Mouse (Mus musculus): ENCODE results near the gene Fkbp15.
"Not testable (repeated sequence)": the region's sequence is repeated elsewhere in the genome, so short reads cannot be mapped to it uniquely, and the experiment has no call there.

The Fkbp15 gene

GRCm38 (mm10) chr4:62290816-62291505, 69.4 kb downstream of the Fkbp15 start:
- in situ Hi-C loops (cut with MboI; ENCODE audit: unreplicated experiment in 2 of 2) = no loop called here

GRCm38 (mm10) chr4:62289226-62289625, 71.1 kb downstream of the Fkbp15 start:
- in situ Hi-C loops (cut with MboI; ENCODE audit: unreplicated experiment in 2 of 2) = loop anchor here in 1 of 2 experiments (10.0 kb wide), 1 partner anchor 116 kb away; the partner anchor contains the start of genes Cdc26 and Prpf4

- in situ Hi-C loops (cut with MboI; ENCODE audit: unreplicated experiment in 2 of 2) = loop anchor here in 1 of 2 experiments (10.0 kb wide), 1 partner anchor 118 kb away; the partner anchor contains the start of genes Cdc26 and Prpf4
These were observed 73.1 kb downstream of the Fkbp15 start for GRCm38 (mm10) chr4:62286992-62287900.

GRCm38 (mm10) chr4:62286257-62286991, 73.9 kb downstream of the Fkbp15 start:
- in situ Hi-C loops (cut with MboI; ENCODE audit: unreplicated experiment in 2 of 2) = loop anchor here in 1 of 2 experiments (10.0 kb wide), 1 partner anchor 118 kb away; the partner anchor contains the start of genes Cdc26 and Prpf4

GRCm38 (mm10) chr4:62285576-62285975, 74.8 kb downstream of the Fkbp15 start:
- in situ Hi-C loops (cut with MboI; ENCODE audit: unreplicated experiment in 2 of 2) = loop anchor here in 1 of 2 experiments (10.0 kb wide), 1 partner anchor 119 kb away; the partner anchor contains the start of genes Cdc26 and Prpf4

- in situ Hi-C loops (cut with MboI; ENCODE audit: unreplicated experiment in 2 of 2) = loop anchor here in 1 of 2 experiments (10.0 kb wide), 1 partner anchor 122 kb away; the partner anchor contains the start of genes Cdc26 and Prpf4
These were observed 77.4 kb downstream of the Fkbp15 start for GRCm38 (mm10) chr4:62282969-62283368.

- in situ Hi-C loops (cut with MboI; ENCODE audit: unreplicated experiment in 2 of 2) = loop anchor here in 1 of 2 experiments (10.0 kb wide), 1 partner anchor 123 kb away; the partner anchor contains the start of genes Cdc26 and Prpf4
These were observed 79.0 kb downstream of the Fkbp15 start for GRCm38 (mm10) chr4:62281319-62281718.

GRCm38 (mm10) chr4:62278081-62278480, 82.3 kb downstream of the Fkbp15 start:
- in situ Hi-C loops (cut with MboI; ENCODE audit: unreplicated experiment in 2 of 2) = no loop called here

GRCm38 (mm10) chr4:62277222-62277621, 83.1 kb downstream of the Fkbp15 start:
- in situ Hi-C loops (cut with MboI; ENCODE audit: unreplicated experiment in 2 of 2) = no loop called here

- in situ Hi-C loops (cut with MboI; ENCODE audit: unreplicated experiment in 2 of 2) = no loop called here
These were observed 83.7 kb downstream of the Fkbp15 start for GRCm38 (mm10) chr4:62276642-62277041.

GRCm38 (mm10) chr4:62274841-62275536, 85.4 kb downstream of the Fkbp15 start:
- in situ Hi-C loops (cut with MboI; ENCODE audit: unreplicated experiment in 2 of 2) = no loop called here

GRCm38 (mm10) chr4:62273916-62274315, 86.4 kb downstream of the Fkbp15 start:
- in situ Hi-C loops (cut with MboI; ENCODE audit: unreplicated experiment in 2 of 2) = no loop called here

- in situ Hi-C loops (cut with MboI; ENCODE audit: unreplicated experiment in 2 of 2) = no loop called here
These were observed 87.7 kb downstream of the Fkbp15 start for GRCm38 (mm10) chr4:62272696-62273095.

GRCm38 (mm10) chr4:62267101-62267500, 93.2 kb downstream of the Fkbp15 start:
- in situ Hi-C loops (cut with MboI; ENCODE audit: unreplicated experiment in 2 of 2) = no loop called here

- in situ Hi-C loops (cut with MboI; ENCODE audit: unreplicated experiment in 2 of 2) = not testable (repeated sequence)
These were observed 94.3 kb downstream of the Fkbp15 start for GRCm38 (mm10) chr4:62266016-62266415.

- in situ Hi-C loops (cut with MboI; ENCODE audit: unreplicated experiment in 2 of 2) = no loop called here
These were observed 95.1 kb downstream of the Fkbp15 start for GRCm38 (mm10) chr4:62265154-62265836.

- in situ Hi-C loops (cut with MboI; ENCODE audit: unreplicated experiment in 2 of 2) = no loop called here
These were observed 97.1 kb downstream of the Fkbp15 start for GRCm38 (mm10) chr4:62263133-62263844.

- in situ Hi-C loops (cut with MboI; ENCODE audit: unreplicated experiment in 2 of 2) = no loop called here
These were observed 98.1 kb downstream of the Fkbp15 start, which contains the start of gene Slc31a2 for GRCm38 (mm10) chr4:62262276-62262675. Gene Slc31a2, plus strand, starts transcription at chr4:62262562.
